Mouse (Mus musculus) limb, embryonic 13.5 days (tissue): ENCODE results near the gene Xpo5. TPM values are rescaled to one million over a fixed set of nuclear protein-coding genes. Genes with fewer than 3 reads are reported as not detected.
A peak's percentile ranks its signal among the peaks of the same experiment; 100 is the strongest.

Experiments
- ATAC-seq: fragments of 200-750 bp; cut with Nextera tagmentation; 2 replicates; pipeline ENCODE4 v1.8.0; 2017; ENCODE audit warnings: low read depth, moderate number of reproducible peaks, moderate TSS enrichment; ENCODE audit not compliant: low FRiP score
- H3K27ac ChIP-seq: fragments of 300-500 bp; sonication (generic); 2 replicates; pipeline ENCODE4 v1.5.1; 2015; ENCODE audit warnings: inconsistent platforms, mild to moderate bottlenecking, moderate library complexity
- H3K27me3 ChIP-seq: fragments of 300-500 bp; sonication (generic); 2 replicates; pipeline ENCODE4 v1.6.1; 2015; ENCODE audit warnings: mild to moderate bottlenecking, inconsistent platforms
- H3K36me3 ChIP-seq: fragments of 300-500 bp; sonication (generic); 2 replicates; pipeline ENCODE4 v1.6.1; 2015; ENCODE audit warnings: inconsistent platforms, mild to moderate bottlenecking, moderate library complexity
- H3K4me1 ChIP-seq: fragments of 300-500 bp; sonication (generic); 2 replicates; pipeline ENCODE4 v1.6.1; 2015; ENCODE audit warnings: inconsistent platforms
- H3K4me2 ChIP-seq: fragments of 300-500 bp; sonication (generic); replicated peaks from 2 replicates; pipeline ENCODE4 v1.6.1; 2015; ENCODE audit warnings: inconsistent platforms, mild to moderate bottlenecking, moderate library complexity
- H3K4me3 ChIP-seq: fragments of 300-500 bp; sonication (generic); 2 replicates; pipeline ENCODE4 v1.5.1; 2015; ENCODE audit warnings: moderate library complexity, mild to moderate bottlenecking, inconsistent platforms
- H3K9ac ChIP-seq: fragments of 300-500 bp; sonication (generic); 2 replicates; pipeline ENCODE4 v1.6.1; 2015; ENCODE audit warnings: mild to moderate bottlenecking, inconsistent platforms
- H3K9me3 ChIP-seq: fragments of 300-500 bp; sonication (generic); 2 replicates; pipeline ENCODE4 v1.6.1; 2016; ENCODE audit warnings: inconsistent platforms
- WGBS: fragments of 180-500 bp; shearing (Covaris S2); methylation state at CpG from one replicate; pipeline ENCODE4 v1.1.7; 2015; 5-methylcytosine and 5-hydroxymethylcytosine counted together
- microRNA counts: library from miRNA; unstranded; fragments of <30 nt; microRNA quantifications from one replicate; lab custom pipeline; 2016
- microRNA-seq: library from miRNA; unstranded; fragments of <30 nt; microRNA quantifications from one replicate; pipeline ENCODE4, GENCODE M21; 2016
- polyA plus RNA-seq: library from polyadenylated mRNA; unstranded; fragments of >200 nt; fragmentation: Nextera tagmentation; extraction: Ambion mirVana; gene quantifications from 2 replicates; pipeline ENCODE4 v1.2.1, GENCODE M21; 2015

The Xpo5 gene
- polyA plus RNA-seq, 1 experiment from 2014 or later, result 48.5 TPM

DNA sequence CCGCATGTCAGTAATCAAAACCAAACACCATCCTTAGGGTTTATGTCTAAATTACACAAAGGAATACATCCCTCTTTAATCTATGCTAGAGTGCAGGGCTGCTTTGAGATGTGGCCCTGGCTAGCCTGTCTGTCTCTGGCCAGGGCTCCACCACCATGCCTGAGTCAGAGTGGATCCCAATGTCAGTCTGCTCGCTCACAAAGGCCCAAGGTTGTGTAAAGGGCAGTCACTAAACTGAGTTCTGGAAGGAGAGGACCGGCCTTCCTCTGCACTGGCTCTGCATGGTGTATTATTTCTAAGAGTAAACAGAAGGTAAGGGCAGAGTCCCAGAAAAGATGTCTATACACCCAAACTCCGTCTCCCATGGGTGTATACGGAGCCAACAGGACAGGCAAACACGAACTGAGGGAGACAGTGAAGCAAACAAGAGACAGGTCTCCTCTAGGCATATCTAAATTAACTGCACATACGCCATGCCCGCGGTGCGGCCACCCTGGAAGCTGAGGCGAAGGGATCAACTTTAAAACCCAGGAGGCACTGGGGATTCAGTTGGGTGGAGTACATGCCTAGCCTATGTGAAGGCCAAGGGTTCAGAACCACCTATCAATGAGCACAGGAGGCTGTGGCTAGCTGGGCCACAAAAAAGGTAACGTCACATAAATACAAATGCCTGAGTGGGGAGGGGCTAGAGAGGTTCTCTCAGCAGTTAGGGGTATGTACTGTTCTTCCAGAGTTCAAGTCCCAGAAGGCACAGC lies 75.6 kb downstream of the Xpo5 start:
- Histone ChIP-seq H3K27me3 (no peaks in the 10 kb centered on the region), H3K27ac (peak overlapping the region; percentile 73; the same call in 1 of the 2 replicates), H3K9ac (peak overlapping the region; percentile 50; the same call in 1 of the 2 replicates), H3K9me3 (no peaks in the 10 kb centered on the region), H3K4me2 (0 out of 2 replicates have a peak overlapping the region, but pooled peaks have one; percentile 12), H3K4me1 (peaks cover 57% of the 10 kb centered on the region), H3K4me3 (no peak overlapping the region), H3K36me3 (peaks cover 61% of the 10 kb centered on the region)
- peak; percentile 8; the same call in 1 of the 2 replicates for ATAC-seq
- WGBS, result 68% methylated on average over 12 of the region's 12 CpGs

DNA sequence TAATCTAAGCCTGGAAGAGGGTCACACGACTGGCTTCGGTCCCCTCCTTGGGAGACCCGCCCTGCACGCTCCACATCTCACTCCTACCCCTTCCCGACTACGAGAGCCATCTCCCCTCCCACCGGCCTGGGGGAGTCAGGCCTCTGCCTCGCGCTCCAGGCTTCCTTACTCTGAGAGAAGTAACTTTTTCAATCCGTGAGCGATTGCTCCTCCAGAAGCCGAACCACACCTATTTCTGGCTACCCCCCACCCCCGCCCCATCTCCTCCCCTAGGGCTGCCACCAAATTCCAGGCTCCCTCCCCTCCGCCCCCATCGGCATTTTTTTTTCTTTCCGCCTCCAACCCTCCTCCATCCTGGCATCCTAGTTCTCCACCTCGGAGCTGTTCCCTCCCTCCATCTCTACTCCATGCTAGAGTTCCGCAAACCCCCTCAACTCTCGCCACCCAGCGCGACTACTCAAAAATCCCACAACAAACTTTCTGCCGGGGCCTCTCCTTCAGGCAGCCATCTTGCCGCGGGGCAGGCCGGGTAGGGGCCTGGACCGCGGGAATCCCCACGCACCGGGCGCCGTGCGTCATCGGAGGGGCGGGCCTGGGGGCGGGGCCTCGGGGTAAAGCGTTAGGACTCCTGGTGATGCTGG lies 80.0 kb downstream of the Xpo5 start, which contains the start of gene Tjap1:
Tjap1 (minus strand) TSS at position 544 of the 641 bp plus-strand sequence.
- peak within 1 kb of the TSS; percentile 93 for H3K27ac ChIP-seq
- WGBS, result under 1% methylated on average over 37 of the region's 37 CpGs
- H3K27me3 ChIP-seq, result no peaks in the 10 kb centered on the region
- H3K4me2 ChIP-seq, result peak within 1 kb of the TSS; percentile 88
- peak; percentile 92 for ATAC-seq
- no peaks in the 10 kb centered on the region for H3K9me3 ChIP-seq
- H3K4me3 ChIP-seq, result peak within 1 kb of the TSS; percentile 68
- peaks cover 31% of the 10 kb centered on the region for H3K36me3 ChIP-seq
- H3K9ac ChIP-seq, result peak within 1 kb of the TSS; percentile 84
- peaks cover 44% of the 10 kb centered on the region for H3K4me1 ChIP-seq

DNA sequence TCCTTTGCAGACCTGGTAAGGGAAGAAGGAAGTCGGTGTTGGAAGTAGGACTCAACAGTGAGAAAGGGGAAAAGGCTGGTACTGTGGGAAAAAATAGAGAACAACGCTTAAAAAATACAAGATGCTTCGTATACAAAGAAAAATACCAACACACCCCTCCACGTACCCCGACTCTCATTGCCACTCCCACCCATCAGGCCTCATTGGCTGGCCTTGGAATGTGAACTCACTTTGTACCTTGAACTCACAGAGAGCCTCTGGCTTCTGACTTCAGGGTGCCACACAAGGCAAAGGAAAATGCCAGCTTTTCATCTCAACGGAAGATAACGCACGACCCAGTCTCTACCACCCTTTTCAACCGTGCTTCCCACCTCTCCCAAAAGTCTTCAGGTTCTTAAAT lies 80.6 kb downstream of the Xpo5 start:
- no peaks in the 10 kb centered on the region for H3K27me3 ChIP-seq
- peak overlapping the region; percentile 68 for H3K4me3 ChIP-seq
- H3K27ac ChIP-seq, result no peak overlapping the region
- peaks cover 29% of the 10 kb centered on the region for H3K36me3 ChIP-seq
- peak overlapping the region; percentile 88 for H3K4me2 ChIP-seq
- H3K9ac ChIP-seq, result no peak overlapping the region; the same call in 1 of the 2 replicates
- no peaks in the 10 kb centered on the region for H3K9me3 ChIP-seq
- 27% methylated on average over 9 of the region's 9 CpGs for WGBS
- H3K4me1 ChIP-seq, result peaks cover 44% of the 10 kb centered on the region
- ATAC-seq, result peak; percentile 21; the same call in 1 of the 2 replicates

DNA sequence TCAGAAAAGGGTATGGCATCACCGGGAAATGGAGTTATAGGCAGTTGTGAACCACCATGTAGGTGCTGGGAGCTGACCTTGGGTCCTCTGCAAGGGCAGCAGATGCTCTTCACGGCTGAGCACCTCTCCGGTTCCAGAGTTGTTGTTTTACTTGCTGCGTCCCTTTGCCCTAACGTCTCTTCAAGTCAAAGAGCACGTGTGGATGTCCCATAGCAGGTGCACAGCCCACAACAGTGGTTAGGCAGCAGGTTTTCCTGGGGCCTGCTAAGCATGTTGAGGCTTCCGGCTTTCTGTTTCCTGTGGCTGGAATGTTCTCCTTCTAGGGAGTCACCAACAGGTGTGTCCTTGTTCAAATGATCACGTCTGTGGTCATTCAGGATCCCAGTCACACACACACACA lies 81.3 kb downstream of the Xpo5 start:
- 78% methylated on average over 8 of the region's 8 CpGs for WGBS
- no peak overlapping the region for H3K4me3 ChIP-seq

DNA sequence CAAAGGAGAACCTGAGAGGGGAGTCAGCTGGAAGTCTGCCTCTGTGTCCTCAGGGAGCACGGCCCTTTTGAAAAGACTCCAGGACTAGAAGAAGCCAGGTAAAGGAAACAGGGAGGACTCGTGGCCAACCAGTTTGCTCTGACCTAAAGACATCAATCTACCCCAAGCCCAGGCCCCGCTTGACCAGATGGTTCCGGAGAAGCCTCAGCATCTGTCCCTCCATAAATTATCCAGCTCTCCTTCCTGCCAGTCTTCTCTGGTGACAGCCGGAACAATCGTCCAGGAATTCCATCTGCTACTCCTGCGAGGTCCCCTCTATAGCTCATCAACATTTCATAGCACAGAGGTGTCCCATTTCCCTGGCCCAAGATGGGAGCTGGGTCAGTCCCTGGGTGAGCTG lies 82.1 kb downstream of the Xpo5 start:
- no peak overlapping the region for H3K27ac ChIP-seq
- ATAC-seq, result no peak
- WGBS, result 47% methylated on average over 7 of the region's 7 CpGs

More for the DNA sequence above, 81.3 kb downstream of the Xpo5 start:
- Histone ChIP-seq H3K27ac (no peak overlapping the region), H3K9me3 (no peaks in the 10 kb centered on the region), H3K4me2 (no peak overlapping the region), H3K9ac (no peak overlapping the region), H3K4me1 (peaks cover 39% of the 10 kb centered on the region), H3K36me3 (peaks cover 22% of the 10 kb centered on the region), H3K27me3 (no peaks in the 10 kb centered on the region)
- no peak for ATAC-seq

DNA sequence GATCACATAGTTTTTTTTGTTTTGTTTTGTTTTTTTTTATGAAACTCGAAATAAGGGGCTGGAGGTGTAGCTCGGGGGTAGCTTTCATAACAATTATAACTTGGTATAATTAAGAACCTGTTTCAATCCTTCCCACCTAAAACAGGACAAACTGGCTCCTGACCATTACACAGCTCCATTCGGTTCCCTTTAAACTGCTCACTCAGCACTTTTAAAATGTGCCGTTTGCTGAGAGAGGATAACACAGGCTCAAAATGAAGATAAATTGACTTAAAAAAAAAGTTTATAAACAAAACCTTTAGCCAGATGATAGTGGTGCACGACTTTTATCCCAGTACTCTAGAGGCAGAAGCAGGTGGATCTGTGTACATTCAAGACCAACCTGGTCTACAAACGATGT lies 82.8 kb downstream of the Xpo5 start:
- peaks cover 7% of the 10 kb centered on the region for H3K36me3 ChIP-seq
- H3K4me2 ChIP-seq, result no peak overlapping the region
- H3K27me3 ChIP-seq, result no peaks in the 10 kb centered on the region; the same call in 1 of the 2 replicates
- ATAC-seq, result no peak
- H3K27ac ChIP-seq, result no peak overlapping the region
- H3K9ac ChIP-seq, result no peak overlapping the region
- H3K4me3 ChIP-seq, result no peak overlapping the region
- H3K9me3 ChIP-seq, result no peaks in the 10 kb centered on the region
- peaks cover 36% of the 10 kb centered on the region for H3K4me1 ChIP-seq
- 66% methylated on average over 6 of the region's 6 CpGs for WGBS

More for the DNA sequence above, 82.1 kb downstream of the Xpo5 start:
- H3K9ac ChIP-seq, result no peak overlapping the region
- H3K36me3 ChIP-seq, result peaks cover 14% of the 10 kb centered on the region
- no peak overlapping the region for H3K4me3 ChIP-seq
- no peaks in the 10 kb centered on the region for H3K9me3 ChIP-seq
- H3K4me2 ChIP-seq, result no peak overlapping the region
- peaks cover 36% of the 10 kb centered on the region for H3K4me1 ChIP-seq
- H3K27me3 ChIP-seq, result no peaks in the 10 kb centered on the region

DNA sequence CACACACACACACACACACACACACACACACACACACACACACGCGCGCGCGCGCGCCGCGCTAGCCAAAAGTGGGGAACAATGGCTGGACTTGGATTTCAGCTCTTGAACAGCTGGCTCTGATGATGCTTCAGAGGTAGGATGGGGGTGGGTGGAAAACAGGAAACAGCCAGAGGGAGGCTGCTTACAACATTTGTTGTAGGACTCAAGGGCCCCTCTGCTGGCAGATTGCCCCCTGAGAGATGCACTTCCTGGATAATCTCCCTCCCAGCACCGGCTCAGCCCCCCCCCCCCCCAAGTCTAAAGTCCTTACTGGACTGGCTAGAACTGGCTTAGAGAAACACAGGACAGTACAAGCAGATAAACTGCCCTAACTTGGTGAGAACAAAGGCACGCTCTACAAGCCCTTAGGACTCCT lies 85.1 kb downstream of the Xpo5 start:
- ATAC-seq, result peak; percentile 35; the same call in 1 of the 2 replicates

More for the DNA sequence above, 85.1 kb downstream of the Xpo5 start:
- Histone ChIP-seq H3K36me3 (no peaks in the 10 kb centered on the region), H3K4me3 (no peak overlapping the region), H3K4me1 (peaks cover 18% of the 10 kb centered on the region), H3K27ac (peak overlapping the region; percentile 63; the same call in 1 of the 2 replicates), H3K9ac (no peak overlapping the region), H3K9me3 (no peaks in the 10 kb centered on the region), H3K27me3 (no peaks in the 10 kb centered on the region; the same call in 1 of the 2 replicates), H3K4me2 (peak overlapping the region; percentile 21; the same call in 1 of the 2 replicates)
- WGBS, result 73% methylated on average over 10 of the region's 11 CpGs

MicroRNAs encoded within 50 kb of the gene (microRNA counts, 519-probe panel; counts per million panel counts)
- not detected for microRNA mmu-miR-693-3p (lab: Ali Mortazavi, UCI)
- not detected for microRNA mmu-miR-693-5p (lab: Ali Mortazavi, UCI)

Small RNA genes lying within 50 kb of the gene (microRNA-seq; reads per million reads assigned to microRNA genes)
- gene Mir693, result 1.4 reads per million

Other genes starting within 250 kb of the Xpo5 start
- gene Vegfa, start 170.4 kb upstream of the Xpo5 start, polyA plus RNA-seq, result 4.3 and 4.6 TPM in 2 replicates
- 141 and 143 TPM in 2 replicates for gene Mrps18a, start 91.8 kb upstream of the Xpo5 start, polyA plus RNA-seq
- gene Rsph9, start 58.6 kb upstream of the Xpo5 start, polyA plus RNA-seq, result 11.1 and 11.4 TPM in 2 replicates
- gene Mad2l1bp, start 49.2 kb upstream of the Xpo5 start, polyA plus RNA-seq, result 36.4 and 39.0 TPM in 2 replicates
- gene Gtpbp2, start 41.8 kb upstream of the Xpo5 start, polyA plus RNA-seq, result 45.2 and 49.3 TPM in 2 replicates
- gene Polh, start 137 bp upstream of the Xpo5 start, polyA plus RNA-seq, result 18.9 and 19.2 TPM in 2 replicates
- gene Polr1c, start 45.3 kb downstream of the Xpo5 start, polyA plus RNA-seq, result 103 and 105 TPM in 2 replicates
- 104 and 110 TPM in 2 replicates for gene Yipf3, start 45.3 kb downstream of the Xpo5 start, polyA plus RNA-seq
- gene Lrrc73, start 50.7 kb downstream of the Xpo5 start, polyA plus RNA-seq, result 0.69 and 1.4 TPM in 2 replicates
- gene Tjap1, start 80.2 kb downstream of the Xpo5 start, polyA plus RNA-seq, result 61.3 and 68.2 TPM in 2 replicates
- gene Dlk2, start 94.6 kb downstream of the Xpo5 start, polyA plus RNA-seq, result 8.8 and 11.0 TPM in 2 replicates
- gene Abcc10, start 125.6 kb downstream of the Xpo5 start, polyA plus RNA-seq, result 7.5 and 7.6 TPM in 2 replicates
- gene Zfp318, start 180.9 kb downstream of the Xpo5 start, polyA plus RNA-seq, result 14.2 and 15.4 TPM in 2 replicates
- 0.97 and 1.6 TPM in 2 replicates for gene Crip3, start 226.1 kb downstream of the Xpo5 start, polyA plus RNA-seq
- gene Slc22a7, start 235.7 kb downstream of the Xpo5 start, polyA plus RNA-seq, result 0.09 TPM in 1 of 2 replicates, not detected in the other